Mouse (Mus musculus): ENCODE results near the gene Nfatc3.
"Not testable (repeated sequence)": the region's sequence is repeated elsewhere in the genome, so short reads cannot be mapped to it uniquely, and the experiment has no call there.

Nfatc3 gene

GRCm38 (mm10) chr8:106058731-106059612 lies at the start of gene Nfatc3:
Gene Nfatc3, plus strand, starts transcription at chr8:106058840.
- peak; percentile 90 for DNase-seq (ENCODE audit: low read depth, low spot score)

- DNase-seq (ENCODE audit: low read depth, low spot score): peak; percentile 91
Measured at GRCm38 (mm10) chr8:106010748-106011642, 47.6 kb upstream of the Nfatc3 start.

- no peak for DNase-seq (ENCODE audit: low read depth, low spot score)
Measured at GRCm38 (mm10) chr8:106011643-106011986, 47.0 kb upstream of the Nfatc3 start, which contains the start of gene Ddx28. Gene Ddx28, minus strand, starts transcription at chr8:106011882.

GRCm38 (mm10) chr8:106012203-106012602 lies 46.4 kb upstream of the Nfatc3 start:
- not testable (repeated sequence) for DNase-seq (ENCODE audit: low read depth, low spot score)

- DNase-seq (ENCODE audit: low read depth, low spot score): no peak
Measured at GRCm38 (mm10) chr8:106016284-106016683, 42.4 kb upstream of the Nfatc3 start.

- no peak for DNase-seq (ENCODE audit: low read depth, low spot score)
Measured at GRCm38 (mm10) chr8:106017130-106017529, 41.5 kb upstream of the Nfatc3 start.

- no peak for DNase-seq (ENCODE audit: low read depth, low spot score)
Measured at GRCm38 (mm10) chr8:106018039-106018438, 40.6 kb upstream of the Nfatc3 start.

- DNase-seq (ENCODE audit: low read depth, low spot score): peak; percentile 68
Measured at GRCm38 (mm10) chr8:106022483-106022882, 36.2 kb upstream of the Nfatc3 start.

GRCm38 (mm10) chr8:106038721-106039120 lies 19.9 kb upstream of the Nfatc3 start:
- DNase-seq (ENCODE audit: low read depth, low spot score): no peak

- DNase-seq (ENCODE audit: low read depth, low spot score): no peak
Measured at GRCm38 (mm10) chr8:106039605-106040004, 19.0 kb upstream of the Nfatc3 start.

- no peak for DNase-seq (ENCODE audit: low read depth, low spot score)
Measured at GRCm38 (mm10) chr8:106040218-106040617, 18.4 kb upstream of the Nfatc3 start.

- DNase-seq (ENCODE audit: low read depth, low spot score): no peak
Measured at GRCm38 (mm10) chr8:106043055-106043454, 15.6 kb upstream of the Nfatc3 start.

- no peak for DNase-seq (ENCODE audit: low read depth, low spot score)
Measured at GRCm38 (mm10) chr8:106044151-106044550, 14.5 kb upstream of the Nfatc3 start.

GRCm38 (mm10) chr8:106046872-106047559 lies 11.6 kb upstream of the Nfatc3 start:
- no peak for DNase-seq (ENCODE audit: low read depth, low spot score)

- no peak for DNase-seq (ENCODE audit: low read depth, low spot score)
Measured at GRCm38 (mm10) chr8:106047854-106048630, 10.6 kb upstream of the Nfatc3 start.

- no peak for DNase-seq (ENCODE audit: low read depth, low spot score)
Measured at GRCm38 (mm10) chr8:106049840-106050239, 8.8 kb upstream of the Nfatc3 start.

- DNase-seq (ENCODE audit: low read depth, low spot score): no peak
Measured at GRCm38 (mm10) chr8:106051068-106051467, 7.6 kb upstream of the Nfatc3 start.

GRCm38 (mm10) chr8:106052510-106053089 lies 6.0 kb upstream of the Nfatc3 start:
- DNase-seq (ENCODE audit: low read depth, low spot score): no peak

GRCm38 (mm10) chr8:106054190-106054811 lies 4.3 kb upstream of the Nfatc3 start:
- no peak for DNase-seq (ENCODE audit: low read depth, low spot score)

GRCm38 (mm10) chr8:106055038-106055437 lies 3.6 kb upstream of the Nfatc3 start:
- no peak for DNase-seq (ENCODE audit: low read depth, low spot score)

All from retina, postnatal 7 days (tissue).